Mouse (Mus musculus): ENCODE results near the gene Tmem136.

- TF ChIP-seq CTCF (IDR thresholded peaks at IDR 0.05; ENCODE audit: low read depth, low read length) (peak; percentile 76), POLR2A (IDR thresholded peaks at IDR 0.05; ENCODE audit: extremely low read depth, insufficient read depth, low read length) (no peak)
Observed at GRCm38 (mm10) chr9:43141839-43142238, 25.5 kb upstream of the Tmem136 start.

Data from liver, adult 2 months (tissue).